Mouse (Mus musculus) megakaryocyte, embryonic 14.5 days (primary cell): ENCODE measurements around the gene Il22.
"Not testable (repeated sequence)": the region's sequence is repeated elsewhere in the genome, so short reads cannot be mapped to it uniquely, and the experiment has no call there.

Source experiments
- FLI1 ChIP-seq: IDR thresholded peaks from 2 replicates; pipeline ENCODE4 v1.6.1; 2012; ENCODE audit warnings: low read length, inconsistent platforms, mixed read lengths
- GATA1 ChIP-seq: IDR thresholded peaks from 3 replicates; pipeline ENCODE4 v1.6.1; 2012; ENCODE audit warnings: mixed read lengths, low read length, inconsistent platforms, borderline replicate concordance

DNA sequence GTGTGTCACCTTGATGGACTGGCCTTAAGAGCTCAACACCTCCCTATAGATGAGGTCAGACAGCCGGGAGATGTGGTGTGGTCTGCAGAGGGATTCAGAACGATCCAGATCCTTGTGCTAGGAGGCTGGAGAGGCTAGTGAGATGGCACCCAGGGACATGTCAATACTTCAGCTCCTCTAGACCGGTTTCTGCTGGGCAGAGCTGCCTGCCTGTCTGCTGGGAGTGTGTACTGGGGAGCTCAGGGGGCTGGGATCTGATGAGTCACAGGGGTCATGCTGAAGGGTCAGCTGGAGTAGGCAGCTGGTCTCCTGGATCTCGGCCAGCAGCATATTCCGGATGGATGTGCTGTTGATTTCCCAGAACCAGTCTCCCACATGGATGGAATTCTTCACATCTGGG is 27.9 kb downstream of the Il22 start:
- TF ChIP-seq GATA1, FLI1: not testable (repeated sequence)
